Mouse (Mus musculus): ENCODE data around the gene Angptl2.

Gene Angptl2

DNA sequence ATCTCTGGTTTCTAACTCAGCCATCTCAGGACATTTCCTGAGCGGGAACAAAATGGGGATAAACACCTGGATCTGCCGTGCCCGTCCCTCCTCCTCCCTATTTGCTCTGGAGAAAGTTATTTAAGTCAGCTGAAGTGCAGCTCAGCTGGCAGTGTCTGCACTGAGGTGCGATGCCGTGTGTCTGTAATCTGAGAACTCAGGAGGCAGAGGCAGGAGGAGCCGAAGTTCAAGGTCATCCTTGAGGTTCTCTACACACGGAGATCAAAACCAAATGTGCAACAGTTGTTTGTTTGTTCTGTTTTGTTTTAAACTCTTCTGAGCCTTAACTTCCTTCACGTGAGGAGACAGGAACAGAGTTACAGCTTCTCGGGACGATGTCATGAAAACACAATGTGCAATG lies 14.8 kb downstream of the Angptl2 start:
- peaks cover 12% of the 10 kb centered on the region; the same call in 1 of the 2 replicates for H3K36me3 ChIP-seq (ENCODE audit: insufficient read depth, low read length)
- no peak for TF ChIP-seq CTCF (conservative IDR thresholded peaks at IDR 0.05; ENCODE audit: low read length)
- TF ChIP-seq NANOG (IDR thresholded peaks at IDR 0.05; ENCODE audit: borderline replicate concordance, low read length) = no peak
- no peak for TF ChIP-seq POU5F1 (IDR thresholded peaks at IDR 0.05; ENCODE audit: borderline replicate concordance, low read length)
- H3K4me3 ChIP-seq (replicated peaks; ENCODE audit: low read length) = no peak overlapping the region
- H3K4me1 ChIP-seq (replicated peaks; ENCODE audit: low read depth, low read length) = peaks cover 38% of the 10 kb centered on the region
- no peaks in the 10 kb centered on the region for H3K27me3 ChIP-seq (ENCODE audit: insufficient read depth, low read length)
- H3K9me3 ChIP-seq (ENCODE audit: low read length) = no peaks in the 10 kb centered on the region

- Histone ChIP-seq H3K4me1 (replicated peaks; ENCODE audit: low read depth, low read length) (peaks cover 33% of the 10 kb centered on the region), H3K9me3 (ENCODE audit: low read length) (no peaks in the 10 kb centered on the region), H3K27me3 (ENCODE audit: insufficient read depth, low read length) (no peaks in the 10 kb centered on the region), H3K4me3 (replicated peaks; ENCODE audit: low read length) (no peak overlapping the region), H3K36me3 (ENCODE audit: insufficient read depth, low read length) (peaks cover 12% of the 10 kb centered on the region; the same call in 1 of the 2 replicates)
- TF ChIP-seq POU5F1 (IDR thresholded peaks at IDR 0.05; ENCODE audit: borderline replicate concordance, low read length) = no peak
- no peak for TF ChIP-seq CTCF (conservative IDR thresholded peaks at IDR 0.05; ENCODE audit: low read length)
- no peak for TF ChIP-seq NANOG (IDR thresholded peaks at IDR 0.05; ENCODE audit: borderline replicate concordance, low read length)
Measured at GRCm38 (mm10) chr2:33231788-33232187, 15.9 kb downstream of the Angptl2 start.

- Histone ChIP-seq H3K9me3 (ENCODE audit: low read length) (no peaks in the 10 kb centered on the region), H3K4me3 (replicated peaks; ENCODE audit: low read length) (no peak overlapping the region)
Measured at GRCm38 (mm10) chr2:33232782-33233570, 17.1 kb downstream of the Angptl2 start.

DNA sequence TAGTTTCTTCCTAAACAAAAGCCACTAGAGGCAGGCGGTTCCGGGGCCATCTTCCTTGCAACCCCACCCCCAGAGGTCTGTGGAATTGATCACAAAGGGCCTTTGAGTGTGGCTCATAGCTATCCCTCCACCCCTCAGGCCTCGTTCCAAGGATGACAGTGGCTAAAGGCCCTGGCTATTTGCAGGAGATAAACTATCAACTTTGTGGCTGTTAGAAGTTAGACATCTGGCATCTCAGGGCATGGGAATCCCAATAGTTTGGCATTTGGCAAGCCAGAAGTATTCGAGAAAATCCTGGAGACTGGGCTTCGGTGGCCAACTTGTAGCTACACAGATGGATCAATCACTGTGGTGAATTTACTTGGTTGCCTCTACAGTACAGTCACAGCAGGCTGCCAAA lies 18.0 kb downstream of the Angptl2 start:
- Histone ChIP-seq H3K27me3 (ENCODE audit: insufficient read depth, low read length) (no peaks in the 10 kb centered on the region), H3K9me3 (ENCODE audit: low read length) (no peaks in the 10 kb centered on the region), H3K36me3 (ENCODE audit: insufficient read depth, low read length) (0 out of 2 replicates have a peak, but pooled peaks cover 9% of the 10 kb centered on the region), H3K4me3 (replicated peaks; ENCODE audit: low read length) (no peak overlapping the region), H3K4me1 (replicated peaks; ENCODE audit: low read depth, low read length) (peaks cover 37% of the 10 kb centered on the region)
- TF ChIP-seq NANOG (IDR thresholded peaks at IDR 0.05; ENCODE audit: borderline replicate concordance, low read length) = no peak
- no peak for TF ChIP-seq CTCF (conservative IDR thresholded peaks at IDR 0.05; ENCODE audit: low read length)
- TF ChIP-seq POU5F1 (IDR thresholded peaks at IDR 0.05; ENCODE audit: borderline replicate concordance, low read length) = no peak

More at GRCm38 (mm10) chr2:33232782-33233570, 17.1 kb downstream of the Angptl2 start:
- TF ChIP-seq NANOG (IDR thresholded peaks at IDR 0.05; ENCODE audit: borderline replicate concordance, low read length) (no peak), POU5F1 (IDR thresholded peaks at IDR 0.05; ENCODE audit: borderline replicate concordance, low read length) (no peak), CTCF (conservative IDR thresholded peaks at IDR 0.05; ENCODE audit: low read length) (no peak)
- Histone ChIP-seq H3K4me1 (replicated peaks; ENCODE audit: low read depth, low read length) (peaks cover 37% of the 10 kb centered on the region), H3K36me3 (ENCODE audit: insufficient read depth, low read length) (0 out of 2 replicates have a peak, but pooled peaks cover 11% of the 10 kb centered on the region), H3K27me3 (ENCODE audit: insufficient read depth, low read length) (no peaks in the 10 kb centered on the region)

- Histone ChIP-seq H3K27me3 (ENCODE audit: insufficient read depth, low read length) (no peaks in the 10 kb centered on the region), H3K9me3 (ENCODE audit: low read length) (no peaks in the 10 kb centered on the region), H3K4me1 (replicated peaks; ENCODE audit: low read depth, low read length) (peaks cover 37% of the 10 kb centered on the region), H3K36me3 (ENCODE audit: insufficient read depth, low read length) (0 out of 2 replicates have a peak, but pooled peaks cover 9% of the 10 kb centered on the region), H3K4me3 (replicated peaks; ENCODE audit: low read length) (no peak overlapping the region)
- TF ChIP-seq NANOG (IDR thresholded peaks at IDR 0.05; ENCODE audit: borderline replicate concordance, low read length) (no peak), CTCF (conservative IDR thresholded peaks at IDR 0.05; ENCODE audit: low read length) (no peak), POU5F1 (IDR thresholded peaks at IDR 0.05; ENCODE audit: borderline replicate concordance, low read length) (no peak)
Measured at GRCm38 (mm10) chr2:33234848-33235247, 19.0 kb downstream of the Angptl2 start.

- TF ChIP-seq CTCF (conservative IDR thresholded peaks at IDR 0.05; ENCODE audit: low read length) (no peak), POU5F1 (IDR thresholded peaks at IDR 0.05; ENCODE audit: borderline replicate concordance, low read length) (no peak), NANOG (IDR thresholded peaks at IDR 0.05; ENCODE audit: borderline replicate concordance, low read length) (no peak)
- Histone ChIP-seq H3K9me3 (ENCODE audit: low read length) (no peaks in the 10 kb centered on the region), H3K36me3 (ENCODE audit: insufficient read depth, low read length) (peaks cover 6% of the 10 kb centered on the region; the same call in 1 of the 2 replicates), H3K4me3 (replicated peaks; ENCODE audit: low read length) (no peak overlapping the region), H3K4me1 (replicated peaks; ENCODE audit: low read depth, low read length) (peaks cover 16% of the 10 kb centered on the region), H3K27me3 (ENCODE audit: insufficient read depth, low read length) (no peaks in the 10 kb centered on the region)
Measured at GRCm38 (mm10) chr2:33237581-33237980, 21.7 kb downstream of the Angptl2 start.

- Histone ChIP-seq H3K27me3 (ENCODE audit: insufficient read depth, low read length) (no peaks in the 10 kb centered on the region), H3K36me3 (ENCODE audit: insufficient read depth, low read length) (peaks cover 19% of the 10 kb centered on the region; the same call in 1 of the 2 replicates), H3K9me3 (ENCODE audit: low read length) (no peaks in the 10 kb centered on the region), H3K4me3 (replicated peaks; ENCODE audit: low read length) (no peak overlapping the region), H3K4me1 (replicated peaks; ENCODE audit: low read depth, low read length) (no peaks in the 10 kb centered on the region)
- no peak for TF ChIP-seq NANOG (IDR thresholded peaks at IDR 0.05; ENCODE audit: borderline replicate concordance, low read length)
- TF ChIP-seq CTCF (conservative IDR thresholded peaks at IDR 0.05; ENCODE audit: low read length) = no peak
- no peak for TF ChIP-seq POU5F1 (IDR thresholded peaks at IDR 0.05; ENCODE audit: borderline replicate concordance, low read length)
Measured at GRCm38 (mm10) chr2:33244880-33245279, 29.0 kb downstream of the Angptl2 start.

GRCm38 (mm10) chr2:33245350-33245749 lies 29.5 kb downstream of the Angptl2 start:
- no peaks in the 10 kb centered on the region for H3K27me3 ChIP-seq (ENCODE audit: insufficient read depth, low read length)
- TF ChIP-seq POU5F1 (IDR thresholded peaks at IDR 0.05; ENCODE audit: borderline replicate concordance, low read length) = no peak
- TF ChIP-seq CTCF (conservative IDR thresholded peaks at IDR 0.05; ENCODE audit: low read length) = no peak
- TF ChIP-seq NANOG (IDR thresholded peaks at IDR 0.05; ENCODE audit: borderline replicate concordance, low read length) = no peak
- no peaks in the 10 kb centered on the region for H3K4me1 ChIP-seq (replicated peaks; ENCODE audit: low read depth, low read length)
- no peak overlapping the region for H3K4me3 ChIP-seq (replicated peaks; ENCODE audit: low read length)
- peaks cover 19% of the 10 kb centered on the region; the same call in 1 of the 2 replicates for H3K36me3 ChIP-seq (ENCODE audit: insufficient read depth, low read length)
- H3K9me3 ChIP-seq (ENCODE audit: low read length) = no peaks in the 10 kb centered on the region

Measured in E14TG2a.4 (cell line).